Mouse (Mus musculus): Measurements from ENCODE around the gene Zfp872. TPM values are rescaled to one million over a fixed set of nuclear protein-coding genes. Genes with fewer than 3 reads are reported as not detected.
"Not testable (repeated sequence)": the region's sequence is repeated elsewhere in the genome, so short reads cannot be mapped to it uniquely, and the experiment has no call there.

The Zfp872 gene
- 0.17 and 0.67 TPM in 2 replicates for polyA plus RNA-seq (2014; fragmentation: Nextera tagmentation; extraction: Ambion mirVana)

DNA sequence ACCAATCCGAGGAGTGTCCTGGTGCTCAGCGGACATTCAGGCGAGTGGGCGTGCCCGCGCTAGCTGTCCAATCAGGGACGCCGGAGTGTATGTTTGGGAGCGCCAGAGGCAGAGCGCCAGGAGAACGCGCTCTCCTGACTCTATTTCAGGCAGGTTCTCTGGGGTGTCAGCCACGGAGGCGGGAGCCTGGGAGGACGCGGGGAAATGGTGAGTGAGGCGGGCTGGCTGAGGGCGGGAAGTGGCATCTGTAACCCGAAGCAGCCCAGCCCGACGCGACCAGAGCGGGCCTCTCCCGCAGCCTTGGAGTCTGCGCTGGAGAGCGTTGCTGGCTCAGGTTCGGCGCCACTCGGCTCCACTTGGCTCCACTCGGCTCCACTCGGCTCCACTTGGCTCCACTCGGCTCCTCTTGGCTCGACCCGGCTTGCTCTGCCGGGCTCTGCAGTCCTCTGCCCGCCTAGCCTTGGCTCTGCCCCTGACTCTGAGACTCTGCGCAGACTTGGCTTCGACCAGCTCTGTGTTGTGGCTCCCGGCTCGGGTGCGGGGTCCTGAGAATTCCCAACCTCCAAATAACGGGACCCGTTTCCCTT, at the start of gene Zfp872:
TSS of gene Zfp872 (plus strand) at position 66 of the 587 bp plus-strand sequence.
- 15% methylated on average over 43 of the region's 43 CpGs for WGBS
- no peaks in the 10 kb centered on the region for H3K9me3 ChIP-seq (ENCODE audit: control insufficient read depth, low read length)
- peak within 1 kb of the TSS; percentile 36 for H3K4me3 ChIP-seq (ENCODE audit: low read depth, low read length)
- H3K36me3 ChIP-seq (ENCODE audit: control insufficient read depth, insufficient read depth, low read length): no peaks in the 10 kb centered on the region
- H3K4me1 ChIP-seq (ENCODE audit: control insufficient read depth, insufficient read depth, low read length): no peaks in the 10 kb centered on the region
- no peaks in the 10 kb centered on the region for H3K27me3 ChIP-seq (ENCODE audit: control insufficient read depth, insufficient read depth, low read length)
- H3K4me2 ChIP-seq (ENCODE audit: low read depth, low read length): peak within 1 kb of the TSS; percentile 60
- ATAC-seq (ENCODE audit: low read depth): peak; percentile 82
- H3K9ac ChIP-seq (replicated peaks; ENCODE audit: low read depth, low read length): peak within 1 kb of the TSS; percentile 28; the same call in 1 of the 2 replicates
- H3K27ac ChIP-seq (ENCODE audit: low read depth, low read length): no peak within 1 kb of the TSS

DNA sequence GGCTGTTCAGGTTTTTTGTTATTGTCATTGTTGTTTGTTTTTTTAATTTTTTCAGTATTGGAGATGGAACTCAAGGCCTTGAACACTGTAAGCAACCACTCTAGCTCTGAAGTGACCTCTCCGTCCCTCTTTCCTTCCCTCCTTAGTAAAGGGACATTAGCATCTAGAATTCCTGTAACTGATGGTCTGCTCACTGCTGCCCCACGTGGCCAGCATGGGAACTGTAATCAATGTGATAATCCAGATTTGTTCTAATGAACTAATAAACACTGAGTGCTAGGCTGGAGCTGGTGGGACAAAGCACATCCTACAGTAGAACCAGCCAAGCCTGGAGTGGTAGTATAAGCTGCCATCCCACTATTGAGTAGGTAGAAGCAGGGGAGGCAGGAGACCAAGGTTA, 49.4 kb upstream of the Zfp872 start:
- Histone ChIP-seq H3K27ac (ENCODE audit: low read depth, low read length) (no peak overlapping the region), H3K9ac (replicated peaks; ENCODE audit: low read depth, low read length) (no peak overlapping the region), H3K9me3 (ENCODE audit: control insufficient read depth, low read length) (no peaks in the 10 kb centered on the region), H3K4me2 (ENCODE audit: low read depth, low read length) (no peak overlapping the region), H3K27me3 (ENCODE audit: control insufficient read depth, insufficient read depth, low read length) (no peaks in the 10 kb centered on the region), H3K36me3 (ENCODE audit: control insufficient read depth, insufficient read depth, low read length) (no peaks in the 10 kb centered on the region), H3K4me3 (ENCODE audit: low read depth, low read length) (no peak overlapping the region), H3K4me1 (ENCODE audit: control insufficient read depth, insufficient read depth, low read length) (no peaks in the 10 kb centered on the region)
- WGBS: 33% methylated on average over 2 of the region's 2 CpGs
- no peak for ATAC-seq (ENCODE audit: low read depth)

DNA sequence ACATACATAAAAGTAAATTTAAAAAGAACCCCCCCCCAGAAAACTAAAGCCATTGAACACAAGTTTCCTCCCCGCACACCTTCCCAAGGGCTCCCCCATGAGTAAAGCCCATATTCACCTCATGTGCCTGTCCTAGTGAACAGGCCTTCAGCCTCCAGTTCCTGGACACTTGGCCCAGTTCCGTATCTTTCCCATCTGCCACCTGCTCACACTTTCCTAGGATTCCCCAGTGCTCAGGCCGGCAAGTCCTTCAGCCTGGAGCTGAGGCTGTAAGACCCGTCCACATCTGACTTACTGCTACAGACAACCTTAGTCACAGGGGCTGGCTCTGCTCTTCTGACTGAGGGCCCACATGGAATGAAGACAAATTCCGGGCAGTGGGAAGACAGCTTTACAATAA, 48.1 kb upstream of the Zfp872 start:
- Histone ChIP-seq H3K4me3 (ENCODE audit: low read depth, low read length) (no peak overlapping the region), H3K9ac (replicated peaks; ENCODE audit: low read depth, low read length) (no peak overlapping the region), H3K27me3 (ENCODE audit: control insufficient read depth, insufficient read depth, low read length) (no peaks in the 10 kb centered on the region), H3K4me2 (ENCODE audit: low read depth, low read length) (no peak overlapping the region), H3K27ac (ENCODE audit: low read depth, low read length) (no peak overlapping the region), H3K36me3 (ENCODE audit: control insufficient read depth, insufficient read depth, low read length) (no peaks in the 10 kb centered on the region), H3K9me3 (ENCODE audit: control insufficient read depth, low read length) (no peaks in the 10 kb centered on the region), H3K4me1 (ENCODE audit: control insufficient read depth, insufficient read depth, low read length) (no peaks in the 10 kb centered on the region)
- no peak for ATAC-seq (ENCODE audit: low read depth)
- 95% methylated on average over 5 of the region's 5 CpGs for WGBS

DNA sequence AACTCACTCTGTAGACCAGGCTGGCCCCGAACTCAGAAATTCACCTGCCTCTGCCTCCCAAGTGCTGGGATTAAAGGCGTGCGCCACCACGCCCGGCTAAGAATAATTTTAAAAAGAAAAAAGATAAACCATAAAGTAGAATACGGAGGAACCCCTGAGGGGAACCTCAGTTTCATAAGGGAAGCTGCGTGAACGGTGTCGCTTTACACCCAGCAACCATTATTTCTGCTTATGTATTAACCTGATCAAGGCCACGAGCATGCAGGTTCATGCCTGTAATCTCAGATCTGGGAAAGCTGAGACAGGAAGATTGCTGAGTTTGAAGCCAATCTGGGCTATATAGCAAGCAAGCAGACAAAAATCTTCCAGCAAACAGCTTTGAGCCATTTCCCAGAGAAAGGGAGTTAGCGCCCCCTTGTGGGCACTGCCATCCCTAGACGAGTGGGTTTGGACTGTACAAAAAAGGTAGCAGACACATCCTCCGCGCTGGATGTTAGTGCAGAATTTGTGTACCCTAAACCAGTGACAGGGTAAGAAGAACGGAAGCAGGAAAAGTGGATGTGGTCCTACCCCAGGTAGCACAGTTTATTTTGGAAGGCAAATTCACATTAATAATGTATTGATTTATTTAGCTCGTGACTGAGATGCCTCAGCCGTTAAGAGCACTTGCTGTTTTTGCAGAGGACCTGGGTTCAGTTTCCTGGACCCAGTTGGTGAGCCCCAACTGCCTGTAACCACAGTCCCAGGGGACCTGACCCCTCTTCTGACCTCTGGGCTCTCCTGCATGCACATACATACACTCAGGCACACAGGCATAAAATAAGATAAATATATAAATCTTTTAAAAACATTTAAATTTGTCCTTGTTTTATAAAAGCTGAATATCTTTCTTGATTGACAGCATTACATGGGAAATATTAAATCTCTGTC, 44.5 kb upstream of the Zfp872 start:
- H3K4me1 ChIP-seq (ENCODE audit: control insufficient read depth, insufficient read depth, low read length): no peaks in the 10 kb centered on the region
- no peak overlapping the region for H3K9ac ChIP-seq (replicated peaks; ENCODE audit: low read depth, low read length)
- no peaks in the 10 kb centered on the region for H3K36me3 ChIP-seq (ENCODE audit: control insufficient read depth, insufficient read depth, low read length)
- H3K9me3 ChIP-seq (ENCODE audit: control insufficient read depth, low read length): no peaks in the 10 kb centered on the region
- 55% methylated on average over 17 of the region's 17 CpGs for WGBS
- no peak overlapping the region for H3K4me3 ChIP-seq (ENCODE audit: low read depth, low read length)
- peak; percentile 54; the same call in 1 of the 2 replicates for ATAC-seq (ENCODE audit: low read depth)
- no peak overlapping the region for H3K4me2 ChIP-seq (ENCODE audit: low read depth, low read length)
- H3K27ac ChIP-seq (ENCODE audit: low read depth, low read length): no peak overlapping the region
- H3K27me3 ChIP-seq (ENCODE audit: control insufficient read depth, insufficient read depth, low read length): no peaks in the 10 kb centered on the region

DNA sequence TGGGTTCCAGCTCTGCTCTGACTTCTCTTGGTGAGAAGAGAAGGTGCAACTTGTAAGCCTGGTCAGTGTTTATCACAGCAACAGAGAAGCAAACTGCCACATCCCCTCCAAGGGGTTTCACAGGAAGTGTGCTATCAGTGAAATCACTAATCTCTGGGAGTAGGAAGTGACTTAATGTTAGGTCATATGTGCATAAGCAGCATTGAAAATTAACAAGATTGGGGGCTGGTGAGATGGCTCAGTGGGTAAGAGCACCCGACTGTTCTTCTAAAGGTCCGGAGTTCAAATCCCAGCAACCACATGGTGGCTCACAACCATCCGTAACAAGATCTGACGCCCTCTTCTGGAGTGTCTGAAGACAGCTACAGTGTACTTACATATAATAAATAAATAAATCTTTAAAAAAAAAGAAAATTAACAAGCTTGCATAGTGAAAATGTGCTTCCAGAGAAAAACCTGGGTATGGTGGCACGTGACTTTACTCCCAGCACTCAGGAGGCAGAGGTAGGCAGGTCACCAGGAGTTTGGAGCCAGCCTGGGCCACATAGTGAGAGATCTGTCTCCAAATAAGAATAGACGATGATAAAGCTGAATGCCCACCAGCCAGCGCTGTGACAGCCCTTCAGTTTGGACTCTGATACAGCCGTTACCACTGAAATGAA, 43.5 kb upstream of the Zfp872 start:
- Histone ChIP-seq H3K27me3 (ENCODE audit: control insufficient read depth, insufficient read depth, low read length) (no peaks in the 10 kb centered on the region), H3K27ac (ENCODE audit: low read depth, low read length) (no peak overlapping the region), H3K36me3 (ENCODE audit: control insufficient read depth, insufficient read depth, low read length) (no peaks in the 10 kb centered on the region), H3K9me3 (ENCODE audit: control insufficient read depth, low read length) (no peaks in the 10 kb centered on the region; the same call in 1 of the 2 replicates), H3K9ac (replicated peaks; ENCODE audit: low read depth, low read length) (no peak overlapping the region), H3K4me1 (ENCODE audit: control insufficient read depth, insufficient read depth, low read length) (no peaks in the 10 kb centered on the region), H3K4me2 (ENCODE audit: low read depth, low read length) (no peak overlapping the region), H3K4me3 (ENCODE audit: low read depth, low read length) (no peak overlapping the region)
- ATAC-seq (ENCODE audit: low read depth): no peak
- 90% methylated on average over 6 of the region's 8 CpGs for WGBS

GRCm38 (mm10) chr9:22149426-22150248, 38.3 kb upstream of the Zfp872 start:
- no peak overlapping the region for H3K4me2 ChIP-seq (ENCODE audit: low read depth, low read length)
- H3K27me3 ChIP-seq (ENCODE audit: control insufficient read depth, insufficient read depth, low read length): no peaks in the 10 kb centered on the region
- no peak overlapping the region for H3K9ac ChIP-seq (replicated peaks; ENCODE audit: low read depth, low read length)
- no peaks in the 10 kb centered on the region for H3K4me1 ChIP-seq (ENCODE audit: control insufficient read depth, insufficient read depth, low read length)
- H3K36me3 ChIP-seq (ENCODE audit: control insufficient read depth, insufficient read depth, low read length): no peaks in the 10 kb centered on the region
- no peaks in the 10 kb centered on the region; the same call in 1 of the 2 replicates for H3K9me3 ChIP-seq (ENCODE audit: control insufficient read depth, low read length)
- WGBS: 80% methylated on average over 20 of the region's 20 CpGs
- ATAC-seq (ENCODE audit: low read depth): no peak
- no peak overlapping the region for H3K27ac ChIP-seq (ENCODE audit: low read depth, low read length)
- H3K4me3 ChIP-seq (ENCODE audit: low read depth, low read length): no peak overlapping the region

DNA sequence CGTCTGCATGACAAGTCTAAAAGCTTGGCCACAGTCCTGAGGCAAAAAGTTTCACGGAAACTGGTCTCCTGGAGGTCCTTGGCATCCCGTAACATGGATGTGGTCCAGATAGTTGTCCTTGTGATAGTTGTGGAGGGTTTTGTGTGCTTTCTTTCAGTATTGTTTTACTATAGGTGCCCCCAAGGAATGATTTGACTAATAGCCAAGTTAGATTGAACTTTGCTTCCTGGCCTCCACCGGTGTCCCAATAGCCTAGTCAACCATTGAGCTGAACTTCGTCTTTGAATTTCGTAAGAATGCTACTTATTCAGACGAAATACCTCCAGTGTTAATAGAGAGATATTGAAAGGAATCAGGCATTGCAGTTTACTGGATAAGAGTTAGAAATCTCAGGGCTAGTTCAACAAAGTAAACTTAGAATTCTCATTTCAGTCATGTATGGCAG, 37.6 kb upstream of the Zfp872 start:
- 84% methylated on average over 7 of the region's 7 CpGs for WGBS
- H3K27me3 ChIP-seq (ENCODE audit: control insufficient read depth, insufficient read depth, low read length); H3K9me3 ChIP-seq (ENCODE audit: control insufficient read depth, low read length); ATAC-seq (ENCODE audit: low read depth); H3K9ac ChIP-seq (replicated peaks; ENCODE audit: low read depth, low read length); H3K4me1 ChIP-seq (ENCODE audit: control insufficient read depth, insufficient read depth, low read length); H3K4me2 ChIP-seq (ENCODE audit: low read depth, low read length); H3K4me3 ChIP-seq (ENCODE audit: low read depth, low read length); H3K36me3 ChIP-seq (ENCODE audit: control insufficient read depth, insufficient read depth, low read length); H3K27ac ChIP-seq (ENCODE audit: low read depth, low read length): not testable (repeated sequence)

DNA sequence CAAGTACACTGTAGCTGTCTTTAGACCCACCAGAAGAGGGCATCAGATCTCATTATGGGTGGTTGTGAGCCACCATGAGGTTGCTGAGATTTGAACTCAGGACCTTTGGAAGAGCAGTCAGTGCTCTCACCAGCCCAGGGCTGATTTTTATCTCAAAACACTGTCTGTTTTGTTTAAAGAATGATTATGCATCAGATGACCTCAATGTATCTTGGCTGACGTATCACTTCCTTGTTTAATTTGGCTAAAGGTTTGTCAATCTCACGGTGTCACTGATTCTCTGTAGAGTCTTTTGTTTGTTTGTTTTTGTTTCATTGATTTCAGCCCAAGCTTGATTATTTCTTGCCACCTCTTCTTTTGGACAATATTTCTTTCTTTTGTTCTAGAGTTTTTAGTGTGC, 36.9 kb upstream of the Zfp872 start:
- Histone ChIP-seq H3K9ac (replicated peaks; ENCODE audit: low read depth, low read length) (no peak overlapping the region), H3K4me1 (ENCODE audit: control insufficient read depth, insufficient read depth, low read length) (no peaks in the 10 kb centered on the region), H3K36me3 (ENCODE audit: control insufficient read depth, insufficient read depth, low read length) (no peaks in the 10 kb centered on the region), H3K9me3 (ENCODE audit: control insufficient read depth, low read length) (no peaks in the 10 kb centered on the region; the same call in 1 of the 2 replicates), H3K4me3 (ENCODE audit: low read depth, low read length) (no peak overlapping the region), H3K27ac (ENCODE audit: low read depth, low read length) (no peak overlapping the region), H3K4me2 (ENCODE audit: low read depth, low read length) (no peak overlapping the region), H3K27me3 (ENCODE audit: control insufficient read depth, insufficient read depth, low read length) (no peaks in the 10 kb centered on the region)
- no peak for ATAC-seq (ENCODE audit: low read depth)
- WGBS: 88% methylated on average over 2 of the region's 2 CpGs
